Mouse (Mus musculus) T-helper 1 cell (primary cell): ENCODE data around the gene Psapl1.
"Not testable (repeated sequence)": the region's sequence is repeated elsewhere in the genome, so short reads cannot be mapped to it uniquely, and the experiment has no call there.

Experiments
- in situ Hi-C: fragments of 300-600 bp; cut with MboI, MseI; formaldehyde crosslinking; loops from one replicate; pipeline ENCODE4 v1.15.1; 2025; ENCODE audit warnings: high pct_unique_total_duplicates

Psapl1 gene

GRCm38 (mm10) chr5:36203421-36203820 lies 400 bp upstream of the Psapl1 start:
- in situ Hi-C loops, result no loop called here

GRCm38 (mm10) chr5:36205397-36205796 lies 1.6 kb downstream of the Psapl1 start:
- in situ Hi-C loops, result no loop called here

- in situ Hi-C loops, result no loop called here
These were observed 5.0 kb downstream of the Psapl1 start for GRCm38 (mm10) chr5:36208803-36209202.

GRCm38 (mm10) chr5:36213310-36213709 lies 9.5 kb downstream of the Psapl1 start:
- in situ Hi-C loops, result no loop called here

- in situ Hi-C loops, result loop anchor here (5.0 kb wide), 1 partner anchor 183 kb away; no protein-coding TSS in a partner anchor
These were observed 16.3 kb downstream of the Psapl1 start for GRCm38 (mm10) chr5:36220105-36220504.

- in situ Hi-C loops, result loop anchor here (5.0 kb wide), 1 partner anchor 183 kb away; no protein-coding TSS in a partner anchor
These were observed 16.8 kb downstream of the Psapl1 start for GRCm38 (mm10) chr5:36220626-36221025.

- in situ Hi-C loops, result loop anchor here (5.0 kb wide), 1 partner anchor 186 kb away; no protein-coding TSS in a partner anchor
These were observed 20.0 kb downstream of the Psapl1 start for GRCm38 (mm10) chr5:36223787-36224186.

- in situ Hi-C loops, result no loop called here
These were observed 22.0 kb downstream of the Psapl1 start for GRCm38 (mm10) chr5:36225855-36226254.

- in situ Hi-C loops, result no loop called here
These were observed 22.5 kb downstream of the Psapl1 start for GRCm38 (mm10) chr5:36226296-36226695.

GRCm38 (mm10) chr5:36228405-36229370 lies 24.9 kb downstream of the Psapl1 start:
- in situ Hi-C loops, result no loop called here

- in situ Hi-C loops, result no loop called here
These were observed 26.5 kb downstream of the Psapl1 start for GRCm38 (mm10) chr5:36230301-36230780.

GRCm38 (mm10) chr5:36237526-36237925 lies 33.7 kb downstream of the Psapl1 start:
- in situ Hi-C loops, result not testable (repeated sequence)

GRCm38 (mm10) chr5:36248022-36248421 lies 44.2 kb downstream of the Psapl1 start:
- in situ Hi-C loops, result loop anchor here (10.0 kb wide), 1 partner anchor 1747 kb away; no protein-coding TSS in a partner anchor

GRCm38 (mm10) chr5:36252746-36253504 lies 49.1 kb downstream of the Psapl1 start:
- in situ Hi-C loops, result no loop called here

GRCm38 (mm10) chr5:36254642-36255516 lies 51.1 kb downstream of the Psapl1 start:
- in situ Hi-C loops, result no loop called here
